Mouse (Mus musculus) intestine, embryonic 15.5 days (tissue): Measurements from ENCODE around the gene Vipas39. TPM values are rescaled to one million over a fixed set of nuclear protein-coding genes. Genes with fewer than 3 reads are reported as not detected.
"Not testable (repeated sequence)": the region's sequence is repeated elsewhere in the genome, so short reads cannot be mapped to it uniquely, and the experiment has no call there.

ENCODE experiments used
- ATAC-seq: fragments of 200-750 bp; cut with Nextera tagmentation; 2 replicates; pipeline ENCODE4 v1.8.0; 2017; ENCODE audit warnings: moderate TSS enrichment, moderate library complexity
- H3K27ac ChIP-seq: fragments of 300-500 bp; sonication (generic); 2 replicates; pipeline ENCODE4 v1.5.1; 2015; ENCODE audit warnings: mild to moderate bottlenecking, inconsistent platforms
- H3K27me3 ChIP-seq: fragments of 300-500 bp; sonication (generic); replicated peaks from 2 replicates; pipeline ENCODE4 v1.6.1; 2015; ENCODE audit warnings: inconsistent platforms
- H3K36me3 ChIP-seq: fragments of 300-500 bp; sonication (generic); 2 replicates; pipeline ENCODE4 v1.6.1; 2015; ENCODE audit warnings: inconsistent platforms
- H3K4me1 ChIP-seq: fragments of 300-500 bp; sonication (generic); replicated peaks from 2 replicates; pipeline ENCODE4 v1.6.1; 2015; ENCODE audit warnings: inconsistent platforms
- H3K4me2 ChIP-seq: fragments of 300-500 bp; sonication (generic); replicated peaks from 2 replicates; pipeline ENCODE4 v1.6.1; 2015; ENCODE audit warnings: mild to moderate bottlenecking, inconsistent platforms
- H3K4me3 ChIP-seq: fragments of 300-500 bp; sonication (generic); replicated peaks from 2 replicates; pipeline ENCODE4 v1.5.1; 2015; ENCODE audit warnings: inconsistent platforms
- H3K9ac ChIP-seq: fragments of 300-500 bp; sonication (generic); 2 replicates; pipeline ENCODE4 v1.6.1; 2015; ENCODE audit warnings: inconsistent platforms
- H3K9me3 ChIP-seq: fragments of 300-500 bp; sonication (generic); 2 replicates; pipeline ENCODE4 v1.6.1; 2016; ENCODE audit warnings: inconsistent platforms
- WGBS: fragments of 180-500 bp; shearing (Covaris S2); methylation state at CpG from one replicate; pipeline ENCODE4 v1.1.7; 2015; 5-methylcytosine and 5-hydroxymethylcytosine counted together
- polyA plus RNA-seq: library from polyadenylated mRNA; unstranded; fragments of >200 nt; fragmentation: Nextera tagmentation; extraction: Ambion mirVana; gene quantifications from 2 replicates; pipeline ENCODE4 v1.2.1, GENCODE M21; 2015

The Vipas39 gene
- 36.6 and 40.1 TPM in 2 replicates for polyA plus RNA-seq

DNA sequence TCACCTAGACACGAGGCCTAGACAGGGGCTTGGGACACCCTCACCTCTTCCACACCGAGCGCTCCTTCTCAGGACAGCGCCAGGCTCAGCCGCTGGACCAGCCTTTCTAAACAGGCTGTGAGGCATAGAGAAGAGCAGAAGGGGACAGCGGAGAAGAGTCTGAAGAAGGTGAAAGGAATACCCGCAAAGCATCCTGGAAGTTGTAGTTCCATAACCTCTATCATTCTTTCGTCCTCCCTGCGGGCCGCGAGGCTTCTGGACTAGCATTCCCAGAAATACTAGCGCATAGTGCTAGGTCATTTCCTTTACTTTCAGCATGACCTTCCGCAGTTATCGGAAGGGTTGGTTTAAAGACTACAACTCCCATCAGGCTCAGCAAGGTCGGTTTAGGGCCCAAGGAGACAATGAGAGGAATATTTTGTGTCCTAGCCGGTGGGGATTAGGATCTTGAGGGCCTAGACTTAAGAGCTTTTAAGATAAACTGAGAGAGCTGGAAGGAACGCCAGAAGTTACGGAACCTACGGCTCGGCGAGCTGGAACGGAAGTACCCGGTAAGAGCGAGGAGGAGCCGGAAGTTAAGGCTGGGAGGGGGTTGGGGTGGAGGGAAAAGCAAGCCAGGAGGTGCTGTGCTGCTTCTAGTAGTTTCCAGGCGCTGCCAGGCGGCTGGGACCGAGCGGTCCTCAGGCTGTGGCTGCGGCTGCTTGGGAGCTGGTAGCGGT is at the start of gene Vipas39, which contains the start of gene Ahsa1:
Gene Vipas39, minus strand, starts transcription at position 149 of the 719 bp plus-strand sequence.
Gene Ahsa1, plus strand, starts transcription at position 372 of the 719 bp plus-strand sequence.
- H3K4me3 ChIP-seq = peak within 1 kb of the TSS; percentile 91
- peak; percentile 98 for ATAC-seq
- H3K9me3 ChIP-seq = no peaks in the 10 kb centered on the region
- peak within 1 kb of the TSS; percentile 90 for H3K9ac ChIP-seq
- peak within 1 kb of the TSS; percentile 82 for H3K4me2 ChIP-seq
- H3K27me3 ChIP-seq = no peaks in the 10 kb centered on the region
- under 1% methylated on average over 31 of the region's 31 CpGs for WGBS
- peak within 1 kb of the TSS; percentile 92 for H3K27ac ChIP-seq
- peaks cover 9% of the 10 kb centered on the region for H3K4me1 ChIP-seq
- peaks cover 19% of the 10 kb centered on the region for H3K36me3 ChIP-seq

DNA sequence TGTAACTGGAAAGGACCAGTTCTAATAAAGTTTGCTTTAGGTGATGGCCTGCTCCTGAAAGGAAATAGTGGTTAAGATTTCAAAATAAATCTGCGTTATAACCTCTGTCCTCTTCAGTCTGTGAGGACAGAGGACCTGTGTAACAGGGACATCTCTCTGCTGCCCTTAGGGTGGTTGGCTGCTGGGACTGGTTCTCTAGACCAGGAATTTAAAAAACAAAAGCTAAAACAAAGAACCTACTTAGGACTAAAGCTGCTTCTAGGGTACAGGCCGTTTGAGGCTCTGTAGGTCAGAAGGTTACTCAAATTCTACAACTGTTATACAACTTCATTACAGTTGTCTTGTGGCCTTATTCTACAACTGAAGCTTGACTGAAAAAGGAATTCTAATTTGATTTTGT is 47.0 kb upstream of the Vipas39 start:
- 73% methylated on average over 2 of the region's 2 CpGs for WGBS
- no peak for ATAC-seq

GRCm38 (mm10) chr12:87306584-87306844 is 40.5 kb upstream of the Vipas39 start:
- not testable (repeated sequence) for ATAC-seq, H3K9me3 ChIP-seq, H3K27me3 ChIP-seq, H3K4me1 ChIP-seq, H3K4me2 ChIP-seq, H3K4me3 ChIP-seq, H3K27ac ChIP-seq, H3K9ac ChIP-seq
- H3K36me3 ChIP-seq = peaks cover 14% of the 10 kb centered on the region
- 84% methylated on average over 4 of the region's 4 CpGs for WGBS

More for the DNA sequence above, 47.0 kb upstream of the Vipas39 start:
- H3K27ac ChIP-seq = no peak overlapping the region
- no peak overlapping the region for H3K4me2 ChIP-seq
- H3K9me3 ChIP-seq = no peaks in the 10 kb centered on the region
- no peak overlapping the region for H3K4me3 ChIP-seq
- peaks cover 18% of the 10 kb centered on the region for H3K36me3 ChIP-seq
- H3K27me3 ChIP-seq = no peaks in the 10 kb centered on the region
- H3K9ac ChIP-seq = no peak overlapping the region
- no peaks in the 10 kb centered on the region for H3K4me1 ChIP-seq

- H3K9ac ChIP-seq = no peak overlapping the region
- H3K4me1 ChIP-seq = no peaks in the 10 kb centered on the region
- ATAC-seq = no peak
- H3K4me2 ChIP-seq = no peak overlapping the region
- H3K9me3 ChIP-seq = no peaks in the 10 kb centered on the region
- no peak overlapping the region for H3K27ac ChIP-seq
- no peaks in the 10 kb centered on the region for H3K27me3 ChIP-seq
- H3K4me3 ChIP-seq = no peak overlapping the region
- WGBS = 45% methylated on average over 13 of the region's 13 CpGs
- peaks cover 14% of the 10 kb centered on the region for H3K36me3 ChIP-seq
These were observed 39.9 kb upstream of the Vipas39 start for GRCm38 (mm10) chr12:87305767-87306583.

GRCm38 (mm10) chr12:87301189-87301588 is 35.1 kb upstream of the Vipas39 start:
- no peak for ATAC-seq
- Histone ChIP-seq H3K4me1 (peaks cover 8% of the 10 kb centered on the region; the same call in 1 of the 2 replicates), H3K36me3 (no peaks in the 10 kb centered on the region), H3K4me2 (no peak overlapping the region), H3K9me3 (no peaks in the 10 kb centered on the region), H3K9ac (no peak overlapping the region), H3K27me3 (peaks cover 11% of the 10 kb centered on the region), H3K27ac (no peak overlapping the region), H3K4me3 (no peak overlapping the region)
- WGBS = 48% methylated on average over 4 of the region's 4 CpGs

DNA sequence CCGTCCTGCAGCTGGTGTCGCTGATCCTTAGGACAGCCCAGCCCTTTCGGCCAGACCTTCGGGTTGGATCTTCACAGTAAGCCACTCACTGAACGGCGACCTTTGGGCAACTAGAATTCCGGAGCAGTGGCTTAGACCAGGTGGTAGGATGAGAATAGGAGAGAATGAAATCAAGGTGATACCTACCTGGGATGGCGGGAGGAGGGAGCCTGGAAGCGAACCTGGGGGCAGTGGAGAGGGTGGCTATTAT is 34.3 kb upstream of the Vipas39 start:
- H3K27ac ChIP-seq = no peak overlapping the region
- H3K27me3 ChIP-seq = peaks cover 11% of the 10 kb centered on the region
- H3K4me1 ChIP-seq = peaks cover 8% of the 10 kb centered on the region; the same call in 1 of the 2 replicates
- H3K9ac ChIP-seq = peak overlapping the region; percentile 66
- H3K4me2 ChIP-seq = peak overlapping the region; percentile 100
- no peaks in the 10 kb centered on the region for H3K36me3 ChIP-seq
- ATAC-seq = no peak; the same call in 1 of the 2 replicates
- H3K9me3 ChIP-seq = no peaks in the 10 kb centered on the region
- H3K4me3 ChIP-seq = peak overlapping the region; percentile 75
- WGBS = 3% methylated on average over 9 of the region's 9 CpGs

DNA sequence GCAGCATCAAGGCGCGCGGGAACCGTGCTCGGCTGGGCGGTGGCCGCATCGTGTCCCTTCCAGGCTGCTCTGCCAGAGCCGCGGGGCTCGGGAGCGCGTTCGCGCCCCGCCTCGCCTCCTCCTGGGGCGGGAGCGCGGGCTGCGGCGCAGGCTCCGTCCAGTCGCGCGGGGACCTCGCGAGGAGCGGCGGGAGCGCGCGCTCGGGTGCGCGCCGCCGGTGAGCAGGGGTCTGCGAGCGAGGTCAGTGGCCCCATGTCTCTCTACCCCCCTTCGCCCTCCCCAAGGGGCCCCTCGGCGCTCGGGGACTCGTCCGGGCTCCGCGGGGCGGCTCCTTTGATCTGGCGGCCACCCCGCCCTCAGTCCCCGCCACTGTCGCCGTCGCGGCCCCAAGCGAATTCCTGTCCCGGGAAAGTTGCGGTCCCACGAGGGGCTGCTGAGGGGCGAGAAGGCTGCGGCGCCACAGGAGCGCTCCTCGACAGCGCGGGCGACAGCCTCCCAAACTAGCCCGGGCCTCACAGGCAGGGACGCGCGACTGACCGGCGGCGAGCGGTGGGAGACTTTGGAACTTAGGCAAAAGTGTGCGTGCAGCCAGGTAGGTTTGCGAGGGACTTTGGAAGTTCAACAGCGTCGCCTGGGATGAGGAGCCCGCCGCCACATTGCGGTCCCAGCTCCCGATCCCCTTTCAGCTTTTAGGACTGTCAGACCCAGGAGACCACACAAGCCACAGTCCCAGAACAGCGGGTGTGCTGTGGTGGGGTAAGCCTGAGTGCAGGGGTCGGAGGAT is 33.8 kb upstream of the Vipas39 start, which contains the start of gene Ism2:
Gene Ism2, minus strand, starts transcription at position 49 of the 784 bp plus-strand sequence.
- Histone ChIP-seq H3K4me2 (peak within 1 kb of the TSS; percentile 100), H3K27ac (no peak within 1 kb of the TSS), H3K27me3 (peaks cover 11% of the 10 kb centered on the region), H3K9ac (peak within 1 kb of the TSS; percentile 66), H3K36me3 (no peaks in the 10 kb centered on the region), H3K9me3 (no peaks in the 10 kb centered on the region), H3K4me3 (peak within 1 kb of the TSS; percentile 75), H3K4me1 (peaks cover 8% of the 10 kb centered on the region; the same call in 1 of the 2 replicates)
- peak; percentile 87 for ATAC-seq
- under 1% methylated on average over 80 of the region's 86 CpGs for WGBS

GRCm38 (mm10) chr12:87299037-87299656 is 33.1 kb upstream of the Vipas39 start:
- Histone ChIP-seq H3K36me3 (no peaks in the 10 kb centered on the region), H3K4me2 (peak overlapping the region; percentile 100), H3K9ac (peak overlapping the region; percentile 66), H3K9me3 (no peaks in the 10 kb centered on the region), H3K27me3 (peaks cover 11% of the 10 kb centered on the region), H3K4me1 (peaks cover 8% of the 10 kb centered on the region; the same call in 1 of the 2 replicates), H3K4me3 (peak overlapping the region; percentile 75), H3K27ac (no peak overlapping the region)
- WGBS = 9% methylated on average over 29 of the region's 29 CpGs
- no peak for ATAC-seq

DNA sequence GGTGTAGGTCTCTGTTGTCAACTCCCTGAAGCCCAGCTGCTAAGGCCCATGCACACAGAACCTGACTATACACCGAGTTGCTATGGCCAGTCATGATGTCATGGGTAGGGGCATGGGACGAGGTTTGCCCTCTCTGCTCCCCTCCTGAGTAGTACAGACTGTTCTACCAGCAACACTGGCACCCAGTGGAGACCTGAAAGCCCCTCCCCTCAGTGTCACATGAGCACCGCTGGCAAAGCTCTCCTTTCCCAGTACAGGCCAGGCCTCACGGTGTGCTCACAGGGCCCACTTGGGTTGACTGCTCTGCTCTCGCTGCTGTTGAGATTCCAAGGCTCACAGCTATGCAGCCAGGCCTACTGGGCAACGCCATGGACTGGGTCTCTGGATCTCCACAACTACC is 27.9 kb upstream of the Vipas39 start:
- no peaks in the 10 kb centered on the region for H3K36me3 ChIP-seq

DNA sequence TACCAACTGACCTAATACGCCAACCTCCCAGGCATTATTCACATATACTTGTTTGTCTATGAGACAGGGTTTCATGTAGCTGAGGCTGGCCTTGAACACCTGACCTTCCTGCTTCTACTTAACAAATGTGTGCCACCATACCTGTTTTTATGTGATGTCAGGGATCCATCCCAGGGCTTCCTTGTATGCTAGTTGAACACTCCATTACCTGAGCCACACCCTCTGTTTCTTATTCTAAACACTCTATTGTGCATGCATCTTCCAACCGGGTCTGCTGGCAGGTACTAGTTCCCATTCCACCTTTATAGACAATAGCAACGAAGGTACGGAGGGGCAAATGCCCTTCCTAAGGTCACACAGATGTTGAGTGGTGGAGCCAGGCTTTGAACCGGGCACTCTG is 23.0 kb upstream of the Vipas39 start:
- Histone ChIP-seq H3K4me3 (no peak overlapping the region), H3K4me1 (no peaks in the 10 kb centered on the region), H3K9me3 (no peaks in the 10 kb centered on the region), H3K9ac (no peak overlapping the region), H3K4me2 (no peak overlapping the region), H3K27me3 (no peaks in the 10 kb centered on the region), H3K36me3 (no peaks in the 10 kb centered on the region), H3K27ac (no peak overlapping the region)
- no peak for ATAC-seq
- WGBS = 95% methylated on average over 5 of the region's 5 CpGs

More for the DNA sequence above, 27.9 kb upstream of the Vipas39 start:
- no peak overlapping the region for H3K4me2 ChIP-seq
- no peak overlapping the region for H3K4me3 ChIP-seq
- no peaks in the 10 kb centered on the region for H3K9me3 ChIP-seq
- no peak overlapping the region for H3K9ac ChIP-seq
- peaks cover 1% of the 10 kb centered on the region; the same call in 1 of the 2 replicates for H3K27me3 ChIP-seq
- ATAC-seq = no peak
- 77% methylated on average over 6 of the region's 6 CpGs for WGBS
- no peak overlapping the region for H3K27ac ChIP-seq
- H3K4me1 ChIP-seq = no peaks in the 10 kb centered on the region

- H3K4me2 ChIP-seq = no peak overlapping the region
- ATAC-seq = no peak
- H3K27ac ChIP-seq = no peak overlapping the region
- no peaks in the 10 kb centered on the region for H3K27me3 ChIP-seq
- H3K4me1 ChIP-seq = 0 out of 2 replicates have a peak, but pooled peaks cover 3% of the 10 kb centered on the region
- no peak overlapping the region for H3K9ac ChIP-seq
- no peak overlapping the region for H3K4me3 ChIP-seq
- 84% methylated on average over 5 of the region's 5 CpGs for WGBS
- H3K9me3 ChIP-seq = no peaks in the 10 kb centered on the region
- H3K36me3 ChIP-seq = no peaks in the 10 kb centered on the region
These were observed 18.7 kb upstream of the Vipas39 start for GRCm38 (mm10) chr12:87284726-87285125.

GRCm38 (mm10) chr12:87284268-87284667 is 18.2 kb upstream of the Vipas39 start:
- Histone ChIP-seq H3K9ac (no peak overlapping the region), H3K4me3 (no peak overlapping the region), H3K27ac (no peak overlapping the region), H3K4me2 (no peak overlapping the region), H3K27me3 (no peaks in the 10 kb centered on the region), H3K36me3 (no peaks in the 10 kb centered on the region), H3K9me3 (no peaks in the 10 kb centered on the region), H3K4me1 (0 out of 2 replicates have a peak, but pooled peaks cover 5% of the 10 kb centered on the region)
- ATAC-seq = no peak
- WGBS = 73% methylated on average over 4 of the region's 4 CpGs
